ENCODE assay signal across 24 mouse cellular contexts in genomic region chr15:86360376-86360775, GRCm38 (mm10).
A peak's percentile ranks its signal among the peaks of the same experiment; 100 is the strongest.
DNase-seq lines count a peak whose midpoint lies in the region; ATAC-seq and TF ChIP-seq lines count a peak whose summit lies in the region.
"Had no signal": no experiment of that assay in that cellular context is flagged by ENCODE, and none has a peak within 500 bp of the region (broad histone marks: within the 10 kb centered on the region; RNA-seq: fewer than 3 reads in every experiment).

No protein-coding gene starts in this region.

- peak overlapping the region; percentile 48; the same call in 1 of the 2 replicates for H3K27ac ChIP-seq in hindbrain, embryonic 13.5 days
- H3K27ac ChIP-seq in hindbrain, embryonic 12.5 days = no peak overlapping the region
- H3K27ac ChIP-seq in neural tube, embryonic 13.5 days (replicated peaks) = peak overlapping the region; percentile 15; the same call in 1 of the 2 replicates
- no peak overlapping the region for H3K27ac ChIP-seq in neural tube, embryonic 15.5 days (replicated peaks)
- H3K27ac ChIP-seq in forebrain, embryonic 10.5 days = no peak overlapping the region
- H3K27ac ChIP-seq: embryonic facial prominence, embryonic 12.5 days; embryonic facial prominence, embryonic 15.5 days; forebrain, embryonic 12.5 days; forebrain, embryonic 15.5 days; heart, embryonic 15.5 days; hindbrain, embryonic 10.5 days; hindbrain, embryonic 15.5 days had no signal

- TF ChIP-seq CTCF in brain, embryonic 14.5 days (IDR thresholded peaks at IDR 0.05; ENCODE audit: borderline replicate concordance, extremely low read depth, insufficient read depth, insufficient read length) = no peak

- no peak overlapping the region for H3K9ac ChIP-seq in hindbrain, embryonic 13.5 days
- H3K9ac ChIP-seq in hindbrain, embryonic 12.5 days = no peak overlapping the region
- no peak overlapping the region for H3K9ac ChIP-seq in neural tube, embryonic 13.5 days
- no peak overlapping the region for H3K9ac ChIP-seq in neural tube, embryonic 15.5 days (replicated peaks)
- H3K9ac ChIP-seq: embryonic facial prominence, embryonic 12.5 days; embryonic facial prominence, embryonic 15.5 days; forebrain, embryonic 12.5 days; forebrain, embryonic 15.5 days; heart, embryonic 12.5 days; heart, embryonic 15.5 days; hindbrain, embryonic 15.5 days had no signal

- peaks cover 49% of the 10 kb centered on the region for H3K4me1 ChIP-seq in hindbrain, embryonic 13.5 days (replicated peaks)
- H3K4me1 ChIP-seq in hindbrain, embryonic 12.5 days = peaks cover 30% of the 10 kb centered on the region
- peaks cover 45% of the 10 kb centered on the region for H3K4me1 ChIP-seq in neural tube, embryonic 13.5 days (replicated peaks)
- peaks cover 35% of the 10 kb centered on the region for H3K4me1 ChIP-seq in neural tube, embryonic 15.5 days
- peaks cover 23% of the 10 kb centered on the region for H3K4me1 ChIP-seq in forebrain, embryonic 10.5 days
- H3K4me1 ChIP-seq: embryonic facial prominence, embryonic 12.5 days; embryonic facial prominence, embryonic 15.5 days had no signal

- no peaks in the 10 kb centered on the region for H3K27me3 ChIP-seq in hindbrain, embryonic 13.5 days
- no peaks in the 10 kb centered on the region for H3K27me3 ChIP-seq in hindbrain, embryonic 12.5 days
- no peaks in the 10 kb centered on the region for H3K27me3 ChIP-seq in neural tube, embryonic 13.5 days
- H3K27me3 ChIP-seq in neural tube, embryonic 15.5 days (replicated peaks) = no peaks in the 10 kb centered on the region
- no peaks in the 10 kb centered on the region for H3K27me3 ChIP-seq in forebrain, embryonic 10.5 days (ENCODE audit: poor library complexity, severe bottlenecking)
- H3K27me3 ChIP-seq: embryonic facial prominence, embryonic 12.5 days; embryonic facial prominence, embryonic 15.5 days; forebrain, embryonic 12.5 days; forebrain, embryonic 15.5 days; heart, embryonic 15.5 days; hindbrain, embryonic 15.5 days had no signal

- H3K4me3 ChIP-seq in hindbrain, embryonic 13.5 days = no peak overlapping the region
- no peak overlapping the region for H3K4me3 ChIP-seq in hindbrain, embryonic 12.5 days
- H3K4me3 ChIP-seq in neural tube, embryonic 13.5 days = no peak overlapping the region
- no peak overlapping the region for H3K4me3 ChIP-seq in neural tube, embryonic 15.5 days (replicated peaks)
- no peak overlapping the region for H3K4me3 ChIP-seq in forebrain, embryonic 10.5 days
- H3K4me3 ChIP-seq: embryonic facial prominence, embryonic 12.5 days; embryonic facial prominence, embryonic 15.5 days; forebrain, embryonic 12.5 days; forebrain, embryonic 15.5 days; heart, embryonic 12.5 days; heart, embryonic 15.5 days; hindbrain, embryonic 10.5 days; hindbrain, embryonic 15.5 days had no signal

- no peaks in the 10 kb centered on the region for H3K36me3 ChIP-seq in hindbrain, embryonic 13.5 days
- H3K36me3 ChIP-seq in hindbrain, embryonic 12.5 days = no peaks in the 10 kb centered on the region
- no peaks in the 10 kb centered on the region for H3K36me3 ChIP-seq in neural tube, embryonic 13.5 days
- no peaks in the 10 kb centered on the region for H3K36me3 ChIP-seq in neural tube, embryonic 15.5 days
- H3K36me3 ChIP-seq in forebrain, embryonic 10.5 days (replicated peaks) = no peaks in the 10 kb centered on the region
- H3K36me3 ChIP-seq: embryonic facial prominence, embryonic 12.5 days; embryonic facial prominence, embryonic 15.5 days; forebrain, embryonic 12.5 days; forebrain, embryonic 15.5 days; heart, embryonic 12.5 days; heart, embryonic 15.5 days; hindbrain, embryonic 10.5 days; hindbrain, embryonic 15.5 days had no signal

- WGBS in hindbrain, embryonic 13.5 days = 60% methylated on average over 3 of the region's 3 CpGs
- 57% methylated on average over 3 of the region's 3 CpGs for WGBS in hindbrain, embryonic 12.5 days
- 44% methylated on average over 3 of the region's 3 CpGs for WGBS in neural tube, embryonic 13.5 days
- 38% methylated on average over 3 of the region's 3 CpGs for WGBS in neural tube, embryonic 15.5 days
- 74% methylated on average over 3 of the region's 3 CpGs for WGBS in forebrain, embryonic 10.5 days

- no peaks in the 10 kb centered on the region for H3K9me3 ChIP-seq in hindbrain, embryonic 13.5 days
- H3K9me3 ChIP-seq in hindbrain, embryonic 12.5 days (replicated peaks) = no peaks in the 10 kb centered on the region
- H3K9me3 ChIP-seq in neural tube, embryonic 13.5 days = no peaks in the 10 kb centered on the region
- H3K9me3 ChIP-seq in neural tube, embryonic 15.5 days (replicated peaks) = no peaks in the 10 kb centered on the region
- no peaks in the 10 kb centered on the region for H3K9me3 ChIP-seq in forebrain, embryonic 10.5 days
- H3K9me3 ChIP-seq: embryonic facial prominence, embryonic 12.5 days; embryonic facial prominence, embryonic 15.5 days; forebrain, embryonic 12.5 days; forebrain, embryonic 15.5 days; heart, embryonic 12.5 days; heart, embryonic 15.5 days; hindbrain, embryonic 10.5 days; hindbrain, embryonic 15.5 days had no signal

- H3K4me2 ChIP-seq in hindbrain, embryonic 13.5 days = no peak overlapping the region
- no peak overlapping the region for H3K4me2 ChIP-seq in hindbrain, embryonic 12.5 days (replicated peaks)
- no peak overlapping the region for H3K4me2 ChIP-seq in neural tube, embryonic 13.5 days
- H3K4me2 ChIP-seq in neural tube, embryonic 15.5 days = no peak overlapping the region
- H3K4me2 ChIP-seq: embryonic facial prominence, embryonic 12.5 days; embryonic facial prominence, embryonic 15.5 days; forebrain, embryonic 12.5 days; forebrain, embryonic 15.5 days; heart, embryonic 12.5 days; heart, embryonic 15.5 days; hindbrain, embryonic 15.5 days had no signal

- ATAC-seq in hindbrain, embryonic 13.5 days (ENCODE audit: low FRiP score) = no peak
- no peak for ATAC-seq in hindbrain, embryonic 12.5 days (ENCODE audit: low FRiP score)
- ATAC-seq in neural tube, embryonic 13.5 days (ENCODE audit: low read depth) = no peak
- ATAC-seq in neural tube, embryonic 15.5 days (ENCODE audit: low FRiP score) = no peak
- ATAC-seq: activated CD4-positive, CD25-positive, alpha-beta regulatory T cell, adult 4 months; CD4-positive, CD25-positive, alpha-beta regulatory T cell, adult 4 months; forebrain, embryonic 15.5 days had no signal

- DNase-seq in brain, embryonic 14.5 days (ENCODE audit: low read depth) = peak; percentile 53
- no peak for DNase-seq in forebrain, embryonic 10.5 days (ENCODE audit: extremely low spot score, low spot score)
- DNase-seq: cerebellum, adult 11 months; cerebellum, adult 2 months; cerebellum, adult 9-11 months; cerebellum, postnatal 25 days; gastrocnemius, postnatal 25 days; heart, adult 18-20 months; heart, postnatal 10 days; heart, postnatal 36 days had no signal

- TF ChIP-seq POLR2A in brain, embryonic 14.5 days (IDR thresholded peaks at IDR 0.05; ENCODE audit: borderline replicate concordance, extremely low read depth, insufficient read depth, insufficient read length, poor library complexity, severe bottlenecking) = no peak

Comparison
In these comparisons a context has a peak if more than half of its experiments do, and no peak if none do; other contexts are left out.
1. H3K27ac ChIP-seq: peak in hindbrain, embryonic 13.5 days (single experiment) and neural tube, embryonic 13.5 days (single experiment); none in hindbrain, embryonic 12.5 days (single experiment), neural tube, embryonic 15.5 days (single experiment) and forebrain, embryonic 10.5 days (single experiment).